Mouse (Mus musculus): ENCODE results near the gene Olfr1320. TPM values are rescaled to one million over a fixed set of nuclear protein-coding genes. Genes with fewer than 3 reads are reported as not detected.
"Not testable (repeated sequence)": the region's sequence is repeated elsewhere in the genome, so short reads cannot be mapped to it uniquely, and the experiment has no call there.

Olfr1320 gene
- not detected in 2 replicates for polyA plus RNA-seq (2012; rRNA removed)

GRCm38 (mm10) chrX:49672033-49672432 lies at the start of gene Olfr1320:
Gene Olfr1320, plus strand, starts transcription at chrX:49672333.
- no peak for DNase-seq (ENCODE audit: low read depth)

- DNase-seq (ENCODE audit: low read depth), result no peak
Measured at GRCm38 (mm10) chrX:49627566-49627965, 44.6 kb upstream of the Olfr1320 start.

GRCm38 (mm10) chrX:49631195-49631594 lies 40.9 kb upstream of the Olfr1320 start:
- no peak for DNase-seq (ENCODE audit: low read depth)

GRCm38 (mm10) chrX:49660781-49661180 lies 11.4 kb upstream of the Olfr1320 start:
- DNase-seq (ENCODE audit: low read depth), result not testable (repeated sequence)

Other genes starting within 250 kb of the Olfr1320 start
- gene Arhgap36, start 208.4 kb upstream of the Olfr1320 start, polyA plus RNA-seq (2012; rRNA removed), result 0.11 and 0.19 TPM in 2 replicates
- gene Olfr1321, start 62.7 kb downstream of the Olfr1320 start, polyA plus RNA-seq (2012; rRNA removed), result not detected in 2 replicates
- 0.32 and 0.38 TPM in 2 replicates for gene Igsf1, start 125.4 kb downstream of the Olfr1320 start, polyA plus RNA-seq (2012; rRNA removed)
- gene Olfr1322, start 219.2 kb downstream of the Olfr1320 start, polyA plus RNA-seq (2012; rRNA removed), result not detected in 2 replicates